Mouse (Mus musculus): ENCODE results near the gene Adamts6. TPM values are rescaled to one million over a fixed set of nuclear protein-coding genes. Genes with fewer than 3 reads are reported as not detected.

Gene Adamts6
- polyA plus RNA-seq, 1 experiment, result 1.7 TPM

DNA sequence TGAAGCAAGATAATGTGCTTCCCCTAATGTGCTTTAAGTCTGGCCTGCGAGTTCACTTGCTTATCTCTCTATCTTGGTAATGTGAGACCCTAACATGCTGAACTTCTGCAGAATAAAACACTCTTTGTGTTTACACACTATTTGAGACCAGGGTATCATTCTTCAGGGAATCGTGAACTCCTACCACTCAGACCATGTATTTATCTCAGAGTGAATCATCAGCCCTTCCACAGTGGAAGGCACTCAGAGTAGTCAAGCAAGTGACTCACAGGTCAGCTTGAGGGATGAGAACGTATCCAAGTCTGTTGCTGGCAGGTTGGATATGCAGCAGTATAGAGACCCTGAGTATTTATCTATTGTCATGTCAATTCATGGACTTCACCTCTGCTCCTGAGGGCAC lies 232.8 kb downstream of the Adamts6 start:
- 76% methylated on average over 3 of the region's 3 CpGs for WGBS
- Histone ChIP-seq H3K27ac (ENCODE audit: insufficient read depth, low read depth, low read length) (no peak overlapping the region), H3K27me3 (replicated peaks; ENCODE audit: control insufficient read depth, insufficient read depth, low read length) (no peaks in the 10 kb centered on the region), H3K4me1 (ENCODE audit: control insufficient read depth, insufficient read depth, low read length) (no peaks in the 10 kb centered on the region; the same call in 1 of the 2 replicates), H3K4me3 (ENCODE audit: insufficient read depth, low read depth, low read length) (no peak overlapping the region), H3K36me3 (ENCODE audit: control insufficient read depth, insufficient read depth, low read length) (no peaks in the 10 kb centered on the region)
- DNase-seq, result no peak
- TF ChIP-seq CTCF (conservative IDR thresholded peaks at IDR 0.05; ENCODE audit: insufficient read depth, insufficient read length, low read depth, low read length) (no peak), POLR2A (IDR thresholded peaks at IDR 0.05; ENCODE audit: low read depth, low read length) (no peak)

GRCm38 (mm10) chr13:104521532-104521931 lies 233.9 kb downstream of the Adamts6 start:
- no peak for DNase-seq
- WGBS, result 95% methylated on average over 2 of the region's 2 CpGs
- Histone ChIP-seq H3K27ac (ENCODE audit: insufficient read depth, low read depth, low read length) (no peak overlapping the region), H3K36me3 (ENCODE audit: control insufficient read depth, insufficient read depth, low read length) (no peaks in the 10 kb centered on the region), H3K4me3 (ENCODE audit: insufficient read depth, low read depth, low read length) (no peak overlapping the region), H3K27me3 (replicated peaks; ENCODE audit: control insufficient read depth, insufficient read depth, low read length) (no peaks in the 10 kb centered on the region), H3K4me1 (ENCODE audit: control insufficient read depth, insufficient read depth, low read length) (no peaks in the 10 kb centered on the region; the same call in 1 of the 2 replicates)
- no peak for TF ChIP-seq CTCF (conservative IDR thresholded peaks at IDR 0.05; ENCODE audit: insufficient read depth, insufficient read length, low read depth, low read length)
- no peak for TF ChIP-seq POLR2A (IDR thresholded peaks at IDR 0.05; ENCODE audit: low read depth, low read length)

GRCm38 (mm10) chr13:104525656-104526055 lies 238.0 kb downstream of the Adamts6 start:
- WGBS, result 80% methylated on average over 4 of the region's 4 CpGs
- Histone ChIP-seq H3K36me3 (ENCODE audit: control insufficient read depth, insufficient read depth, low read length) (no peaks in the 10 kb centered on the region), H3K27me3 (replicated peaks; ENCODE audit: control insufficient read depth, insufficient read depth, low read length) (no peaks in the 10 kb centered on the region), H3K27ac (ENCODE audit: insufficient read depth, low read depth, low read length) (no peak overlapping the region), H3K4me3 (ENCODE audit: insufficient read depth, low read depth, low read length) (no peak overlapping the region), H3K4me1 (ENCODE audit: control insufficient read depth, insufficient read depth, low read length) (no peaks in the 10 kb centered on the region)
- TF ChIP-seq CTCF (conservative IDR thresholded peaks at IDR 0.05; ENCODE audit: insufficient read depth, insufficient read length, low read depth, low read length) (no peak), POLR2A (IDR thresholded peaks at IDR 0.05; ENCODE audit: low read depth, low read length) (no peak)
- no peak for DNase-seq

- Histone ChIP-seq H3K27me3 (replicated peaks; ENCODE audit: control insufficient read depth, insufficient read depth, low read length) (no peaks in the 10 kb centered on the region), H3K36me3 (ENCODE audit: control insufficient read depth, insufficient read depth, low read length) (no peaks in the 10 kb centered on the region), H3K4me3 (ENCODE audit: insufficient read depth, low read depth, low read length) (no peak overlapping the region), H3K27ac (ENCODE audit: insufficient read depth, low read depth, low read length) (no peak overlapping the region), H3K4me1 (ENCODE audit: control insufficient read depth, insufficient read depth, low read length) (no peaks in the 10 kb centered on the region)
- DNase-seq, result no peak
- TF ChIP-seq POLR2A (IDR thresholded peaks at IDR 0.05; ENCODE audit: low read depth, low read length) (no peak), CTCF (conservative IDR thresholded peaks at IDR 0.05; ENCODE audit: insufficient read depth, insufficient read length, low read depth, low read length) (no peak)
Observed at GRCm38 (mm10) chr13:104529238-104529637, 241.6 kb downstream of the Adamts6 start.

- 97% methylated on average over 8 of the region's 8 CpGs for WGBS
- Histone ChIP-seq H3K4me3 (ENCODE audit: insufficient read depth, low read depth, low read length) (no peak overlapping the region), H3K36me3 (ENCODE audit: control insufficient read depth, insufficient read depth, low read length) (no peaks in the 10 kb centered on the region), H3K4me1 (ENCODE audit: control insufficient read depth, insufficient read depth, low read length) (no peaks in the 10 kb centered on the region), H3K27ac (ENCODE audit: insufficient read depth, low read depth, low read length) (no peak overlapping the region), H3K27me3 (replicated peaks; ENCODE audit: control insufficient read depth, insufficient read depth, low read length) (no peaks in the 10 kb centered on the region)
- no peak for TF ChIP-seq POLR2A (IDR thresholded peaks at IDR 0.05; ENCODE audit: low read depth, low read length)
- no peak for DNase-seq
Observed at GRCm38 (mm10) chr13:104531841-104532240, 244.2 kb downstream of the Adamts6 start.

- H3K4me3 ChIP-seq (ENCODE audit: insufficient read depth, low read depth, low read length), result no peak overlapping the region
- no peaks in the 10 kb centered on the region for H3K27me3 ChIP-seq (replicated peaks; ENCODE audit: control insufficient read depth, insufficient read depth, low read length)
- H3K27ac ChIP-seq (ENCODE audit: insufficient read depth, low read depth, low read length), result no peak overlapping the region
- no peaks in the 10 kb centered on the region for H3K4me1 ChIP-seq (ENCODE audit: control insufficient read depth, insufficient read depth, low read length)
- H3K36me3 ChIP-seq (ENCODE audit: control insufficient read depth, insufficient read depth, low read length), result no peaks in the 10 kb centered on the region
- no peak for TF ChIP-seq CTCF (conservative IDR thresholded peaks at IDR 0.05; ENCODE audit: insufficient read depth, insufficient read length, low read depth, low read length)
- TF ChIP-seq POLR2A (IDR thresholded peaks at IDR 0.05; ENCODE audit: low read depth, low read length), result no peak
- WGBS, result 95% methylated on average over 7 of the region's 7 CpGs
- DNase-seq, result no peak
Observed at GRCm38 (mm10) chr13:104532723-104533122, 245.1 kb downstream of the Adamts6 start.

- no peak overlapping the region for H3K27ac ChIP-seq (ENCODE audit: insufficient read depth, low read depth, low read length)
- peak; percentile 42 for DNase-seq
- TF ChIP-seq CTCF (conservative IDR thresholded peaks at IDR 0.05; ENCODE audit: insufficient read depth, insufficient read length, low read depth, low read length) (no peak), POLR2A (IDR thresholded peaks at IDR 0.05; ENCODE audit: low read depth, low read length) (no peak)
- 57% methylated on average over 7 of the region's 7 CpGs for WGBS
- H3K4me3 ChIP-seq (ENCODE audit: insufficient read depth, low read depth, low read length), result no peak overlapping the region
- no peaks in the 10 kb centered on the region for H3K36me3 ChIP-seq (ENCODE audit: control insufficient read depth, insufficient read depth, low read length)
- no peaks in the 10 kb centered on the region for H3K27me3 ChIP-seq (replicated peaks; ENCODE audit: control insufficient read depth, insufficient read depth, low read length)
- no peaks in the 10 kb centered on the region for H3K4me1 ChIP-seq (ENCODE audit: control insufficient read depth, insufficient read depth, low read length)
Observed at GRCm38 (mm10) chr13:104533806-104534495, 246.3 kb downstream of the Adamts6 start.

All from kidney, adult 2 months (tissue).